Mouse (Mus musculus): ENCODE results near the gene Usp10. TPM values are rescaled to one million over a fixed set of nuclear protein-coding genes. Genes with fewer than 3 reads are reported as not detected.
A peak's percentile ranks its signal among the peaks of the same experiment; 100 is the strongest.

Gene Usp10
- total RNA-seq, 4 experiments from 2014 or later: 88.6 to 130 (median 113) TPM

- no peak for DNase-seq
Measured at GRCm38 (mm10) chr8:119916237-119916892, 6.2 kb downstream of the Usp10 start.

- DNase-seq: no peak
Measured at GRCm38 (mm10) chr8:119917415-119917814, 7.3 kb downstream of the Usp10 start.

- no peak for DNase-seq
Measured at GRCm38 (mm10) chr8:119918155-119918567, 8.0 kb downstream of the Usp10 start.

GRCm38 (mm10) chr8:119923259-119923658, 13.1 kb downstream of the Usp10 start:
- no peak for DNase-seq

- DNase-seq: no peak
Measured at GRCm38 (mm10) chr8:119925428-119925827, 15.3 kb downstream of the Usp10 start.

GRCm38 (mm10) chr8:119926474-119926873, 16.3 kb downstream of the Usp10 start:
- no peak for DNase-seq

GRCm38 (mm10) chr8:119927422-119928092, 17.4 kb downstream of the Usp10 start:
- DNase-seq: no peak

- DNase-seq: no peak
Measured at GRCm38 (mm10) chr8:119931317-119931716, 21.2 kb downstream of the Usp10 start.

- no peak for DNase-seq
Measured at GRCm38 (mm10) chr8:119933681-119934080, 23.5 kb downstream of the Usp10 start.

- DNase-seq: no peak
Measured at GRCm38 (mm10) chr8:119935541-119935940, 25.4 kb downstream of the Usp10 start.

GRCm38 (mm10) chr8:119938481-119938880, 28.3 kb downstream of the Usp10 start:
- DNase-seq: no peak

GRCm38 (mm10) chr8:119939336-119939735, 29.2 kb downstream of the Usp10 start:
- DNase-seq: no peak

- peak; percentile 45 for DNase-seq
Measured at GRCm38 (mm10) chr8:119941471-119941870, 31.3 kb downstream of the Usp10 start.

- no peak for DNase-seq
Measured at GRCm38 (mm10) chr8:119943616-119944015, 33.5 kb downstream of the Usp10 start.

GRCm38 (mm10) chr8:119944096-119944811, 34.1 kb downstream of the Usp10 start:
- peak; percentile 47 for DNase-seq

GRCm38 (mm10) chr8:119946326-119946865, 36.2 kb downstream of the Usp10 start:
- no peak for DNase-seq

GRCm38 (mm10) chr8:119947653-119948052, 37.5 kb downstream of the Usp10 start:
- DNase-seq: no peak

GRCm38 (mm10) chr8:119948340-119948739, 38.2 kb downstream of the Usp10 start:
- DNase-seq: peak; percentile 38

GRCm38 (mm10) chr8:119952282-119952681, 42.1 kb downstream of the Usp10 start:
- DNase-seq: no peak

- no peak for DNase-seq
Measured at GRCm38 (mm10) chr8:119952747-119953146, 42.6 kb downstream of the Usp10 start.

- DNase-seq: no peak
Measured at GRCm38 (mm10) chr8:119955333-119955732, 45.2 kb downstream of the Usp10 start.

- no peak for DNase-seq
Measured at GRCm38 (mm10) chr8:119958076-119958475, 47.9 kb downstream of the Usp10 start.

GRCm38 (mm10) chr8:119960531-119961104, 50.5 kb downstream of the Usp10 start:
- DNase-seq: no peak

Data from adrenal gland, adult 8-10 months (tissue).